Mouse (Mus musculus) forelimb bud, embryonic 11.5 days (tissue): Measurements from ENCODE around the gene Mdfic.

Source experiments
- DNase-seq: peaks from one replicate; pipeline ENCODE4 v3.0.0-alpha.2; 2012; ENCODE audit warnings: low read depth, low spot score

The Mdfic gene

DNA sequence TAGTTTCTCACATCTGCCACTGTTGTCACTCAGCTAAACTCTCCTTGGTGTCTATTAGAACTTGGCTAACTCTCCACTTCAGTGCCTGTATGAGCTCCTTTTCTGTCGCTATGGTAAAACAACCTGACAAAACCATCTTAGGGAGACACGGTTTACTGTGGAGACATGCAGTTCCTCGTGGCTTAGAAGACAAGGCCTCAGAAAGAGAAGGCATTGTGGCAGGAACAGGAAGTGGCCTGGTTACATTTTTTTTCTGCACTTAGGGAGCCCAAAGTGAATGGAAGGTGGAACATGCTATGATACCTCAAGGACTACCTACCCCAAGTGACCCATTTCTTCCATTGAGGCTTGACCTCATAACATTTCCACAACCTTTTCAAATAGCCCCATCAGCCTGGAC, 18.7 kb downstream of the Mdfic start:
- no peak for DNase-seq

DNA sequence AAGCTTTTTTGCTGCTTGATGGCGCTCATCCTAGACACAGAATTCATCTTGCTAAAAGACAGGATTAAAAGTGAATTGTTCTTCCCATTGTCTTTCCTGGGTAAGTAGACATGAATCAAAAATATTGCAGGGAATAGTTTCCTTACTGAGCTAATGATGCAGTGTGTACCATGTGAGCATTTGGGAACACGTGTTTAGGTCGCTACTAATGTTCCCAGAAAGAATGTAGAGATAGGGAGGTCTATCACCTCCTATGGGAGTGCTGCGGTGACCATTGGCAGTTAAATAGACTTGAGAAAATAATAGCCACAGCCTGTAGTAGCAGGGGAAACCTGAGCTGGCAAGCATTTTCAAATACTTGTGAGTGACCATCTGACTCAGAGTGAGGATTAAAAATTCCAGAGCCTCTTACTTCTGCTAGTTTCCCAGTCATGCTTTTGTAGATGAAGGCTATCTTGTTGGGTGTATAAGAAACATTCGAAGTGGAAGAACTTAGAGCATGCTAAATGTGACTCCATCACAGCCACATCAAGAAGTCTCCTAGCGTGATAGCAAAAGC, 22.2 kb downstream of the Mdfic start:
- DNase-seq, result no peak

DNA sequence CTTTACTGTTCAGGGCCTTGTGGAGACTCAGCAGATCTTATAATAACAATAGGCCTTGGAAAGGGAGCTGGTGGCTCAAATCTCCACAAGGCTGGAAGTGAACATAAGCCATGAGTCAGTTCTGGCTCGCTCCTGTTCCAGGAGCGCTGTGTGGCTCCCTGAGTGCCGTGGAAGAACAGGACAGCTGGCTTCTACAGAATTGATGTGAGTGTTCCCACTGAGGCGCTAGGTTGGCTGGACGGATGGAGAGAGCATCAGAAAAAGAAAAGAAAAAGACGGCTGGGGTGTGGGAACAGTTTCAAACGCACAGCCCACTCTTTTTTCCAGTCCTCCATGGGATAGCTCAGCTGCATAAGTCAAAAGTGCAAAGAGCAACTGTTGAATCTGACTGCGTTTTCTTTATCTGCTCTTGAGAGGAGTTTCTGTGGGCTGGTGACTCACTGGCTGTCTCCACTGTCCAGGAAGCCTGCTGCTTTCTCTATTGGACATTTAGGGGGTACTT, 22.9 kb downstream of the Mdfic start:
- no peak for DNase-seq

DNA sequence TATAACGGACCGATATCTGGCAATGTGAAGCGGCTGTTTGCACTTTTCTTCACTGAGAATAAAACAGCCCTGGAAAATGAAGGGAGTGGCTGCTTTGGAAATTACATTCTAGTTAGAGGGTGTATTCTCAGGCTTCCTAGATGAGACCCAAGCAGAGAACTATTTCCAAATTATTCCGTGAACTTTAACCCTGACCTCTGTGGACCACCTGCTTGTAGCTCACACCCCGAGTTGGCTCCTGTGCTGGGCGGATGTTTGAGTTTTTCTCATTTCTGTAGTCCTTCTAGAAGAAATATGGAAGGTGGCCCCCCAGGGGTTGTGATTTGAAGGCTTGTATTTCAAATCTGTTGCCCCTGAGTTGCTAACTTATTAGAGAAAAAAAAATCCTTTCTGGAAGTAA, 23.3 kb downstream of the Mdfic start:
- DNase-seq, result no peak

DNA sequence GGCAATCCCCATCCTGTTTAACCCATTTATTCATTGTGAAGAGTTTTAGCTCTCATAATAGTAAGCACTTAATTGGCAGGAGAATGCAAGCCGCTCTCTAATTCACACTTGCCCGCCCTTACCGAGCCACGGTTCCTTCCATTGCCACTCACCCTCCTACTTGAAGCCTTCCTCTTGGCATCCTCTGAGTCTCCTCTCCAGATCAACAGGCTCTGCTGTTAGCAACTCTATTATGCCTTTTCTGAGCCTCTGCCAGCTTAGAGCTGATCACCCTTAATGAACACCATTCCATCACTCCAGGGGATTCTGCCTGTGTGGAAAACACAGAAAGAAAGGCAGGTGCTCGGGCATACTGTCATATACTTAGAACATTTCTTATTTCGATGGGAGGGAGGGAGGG, 24.9 kb downstream of the Mdfic start:
- no peak for DNase-seq

DNA sequence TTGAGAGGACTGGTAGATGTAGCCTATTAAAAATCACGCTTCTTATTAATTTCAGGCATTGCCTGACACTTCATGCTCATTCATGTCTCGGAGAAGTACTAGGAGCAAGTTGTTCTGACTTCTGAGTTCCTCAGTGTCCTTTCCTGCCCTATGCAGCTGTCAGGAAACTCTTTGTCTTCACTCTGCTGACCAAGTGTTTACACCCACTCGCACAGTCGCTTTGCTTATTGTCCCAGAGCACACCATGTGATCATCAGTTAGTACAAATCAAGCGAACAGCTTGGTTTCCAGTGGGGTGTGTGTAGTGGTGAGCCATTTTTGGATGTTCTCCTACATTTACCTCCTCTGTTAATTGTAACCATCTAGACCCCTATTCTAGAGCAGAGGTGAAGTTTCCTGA, 25.4 kb downstream of the Mdfic start:
- no peak for DNase-seq

DNA sequence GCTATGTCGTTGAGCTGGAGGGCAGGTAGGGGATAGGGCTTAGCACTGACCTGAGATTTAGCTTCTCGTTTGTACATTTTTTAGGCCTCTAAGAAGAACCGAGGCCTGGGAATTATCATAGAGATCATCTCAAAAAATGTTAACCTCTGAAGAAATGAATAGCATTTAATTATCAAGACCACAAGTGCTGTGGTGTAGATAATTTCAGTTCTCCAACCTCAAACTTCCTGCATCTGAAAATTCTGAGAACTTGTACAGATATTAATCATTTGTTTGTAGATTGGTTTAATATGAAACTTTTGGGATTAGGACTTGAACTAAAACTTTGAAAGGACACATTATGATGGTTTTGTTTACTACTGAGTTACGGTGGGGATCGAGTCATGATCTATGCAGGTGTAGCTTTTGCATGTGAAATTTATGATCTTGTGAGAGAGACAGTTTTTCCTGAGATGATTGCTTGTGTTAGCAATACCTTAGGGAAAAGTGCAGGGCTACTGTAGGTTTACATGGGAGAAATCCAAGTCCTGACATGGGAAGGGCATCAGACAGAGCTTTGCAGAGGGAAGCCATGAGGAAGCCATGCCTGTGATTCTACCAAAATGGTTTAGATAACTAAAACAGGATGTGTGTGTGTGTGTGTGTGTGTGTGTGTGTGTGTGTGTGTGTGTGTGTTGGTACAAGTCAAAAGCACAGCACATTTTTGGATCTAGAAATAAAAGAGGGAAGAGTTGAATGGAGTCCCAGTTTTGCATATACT, 27.1 kb downstream of the Mdfic start:
- no peak for DNase-seq

DNA sequence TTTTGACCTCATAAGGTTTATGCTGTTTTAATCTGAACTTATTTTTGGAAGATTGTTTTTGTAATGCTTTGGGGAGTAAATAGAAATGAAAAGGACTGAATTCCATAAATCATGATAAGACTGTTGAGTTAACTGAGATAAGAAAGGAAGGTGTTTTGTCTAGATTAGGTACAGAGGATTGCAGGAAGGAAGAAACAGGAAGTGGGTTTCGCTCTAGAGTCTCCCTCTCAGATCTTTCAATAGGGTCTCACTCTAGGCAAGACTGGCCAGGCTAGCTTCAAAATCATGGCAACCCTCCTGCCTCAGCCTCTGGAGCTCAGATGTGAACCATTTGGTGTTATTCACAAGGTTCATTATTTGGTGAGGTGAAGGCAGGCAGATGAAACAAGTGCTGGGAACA, 27.8 kb downstream of the Mdfic start:
- DNase-seq, result no peak

DNA sequence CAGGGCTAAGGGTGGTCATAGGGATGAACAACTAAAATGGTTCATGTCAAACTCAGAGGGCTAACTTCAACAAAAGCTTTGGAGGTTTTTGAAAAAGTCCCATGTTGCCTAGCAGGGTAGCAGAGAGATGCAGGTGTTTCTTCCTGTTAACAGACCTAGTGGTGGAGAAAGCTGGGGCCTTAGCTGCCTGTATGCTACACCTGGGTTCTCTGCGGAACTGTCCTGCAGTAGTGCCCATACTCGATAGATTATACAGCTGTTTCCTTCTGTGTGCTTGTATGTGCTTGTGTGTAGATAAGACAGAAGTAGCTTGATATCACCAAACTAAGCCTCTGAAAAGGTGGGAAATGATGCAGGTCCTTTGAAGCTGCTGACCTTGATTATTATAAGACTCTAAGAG, 28.5 kb downstream of the Mdfic start:
- DNase-seq, result no peak

DNA sequence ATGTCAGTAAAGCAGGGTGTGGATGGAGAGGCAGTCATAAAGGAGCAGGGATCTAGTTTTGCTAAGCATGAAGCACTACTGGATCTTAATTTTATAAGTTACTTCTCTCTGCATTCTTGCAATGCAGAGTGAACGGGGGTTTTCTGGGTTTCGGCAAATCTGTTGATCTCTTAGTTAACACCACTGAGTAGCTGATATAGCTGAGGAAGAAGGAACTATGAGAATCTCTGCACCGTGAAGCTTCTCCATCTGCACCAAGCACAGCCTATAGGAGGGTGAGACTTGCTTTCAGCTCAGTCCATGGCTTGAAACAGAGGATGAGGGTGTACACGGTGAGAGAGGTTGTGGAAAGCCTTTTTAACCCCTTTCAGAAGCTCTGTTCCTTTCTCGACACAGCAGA, 29.6 kb downstream of the Mdfic start:
- DNase-seq, result no peak

DNA sequence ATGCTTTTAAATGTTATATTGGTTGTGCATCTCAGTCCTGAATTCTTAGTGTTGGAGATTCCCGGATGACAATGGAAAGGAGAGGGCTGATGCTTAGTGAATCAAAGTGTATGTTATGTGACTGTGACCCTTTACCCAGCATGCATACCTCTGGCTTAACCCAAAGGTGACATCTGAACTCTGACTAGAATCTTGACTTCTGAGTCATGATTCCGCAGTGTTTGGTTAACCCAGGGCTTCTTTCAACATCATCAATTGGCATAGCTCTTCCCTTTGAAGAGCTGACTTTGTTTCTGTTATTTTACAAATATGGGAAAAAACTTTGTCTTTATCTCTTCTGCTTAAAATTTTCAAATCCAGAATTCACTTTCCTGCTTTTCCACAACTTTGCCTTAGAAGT, 30.9 kb downstream of the Mdfic start:
- DNase-seq, result no peak

DNA sequence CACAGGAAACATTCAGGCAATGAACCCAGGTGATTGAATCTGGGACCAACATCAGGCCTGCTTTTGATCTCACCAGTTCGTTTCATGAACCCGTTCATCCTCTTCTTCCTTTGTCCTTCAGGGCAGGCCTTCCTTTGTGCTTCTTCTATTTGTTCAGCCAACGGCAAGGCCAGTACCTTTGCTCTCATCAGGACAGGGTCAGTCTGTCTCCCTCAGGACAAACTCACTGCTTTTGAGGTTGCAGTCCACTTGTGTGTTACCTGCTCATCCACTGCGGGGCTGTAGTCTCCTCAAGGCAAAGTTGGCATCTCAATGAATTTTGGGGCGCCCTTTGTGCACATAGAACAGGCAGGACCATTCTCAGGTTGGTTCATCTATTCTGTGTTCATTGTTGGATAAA, 31.7 kb downstream of the Mdfic start:
- DNase-seq, result no peak

DNA sequence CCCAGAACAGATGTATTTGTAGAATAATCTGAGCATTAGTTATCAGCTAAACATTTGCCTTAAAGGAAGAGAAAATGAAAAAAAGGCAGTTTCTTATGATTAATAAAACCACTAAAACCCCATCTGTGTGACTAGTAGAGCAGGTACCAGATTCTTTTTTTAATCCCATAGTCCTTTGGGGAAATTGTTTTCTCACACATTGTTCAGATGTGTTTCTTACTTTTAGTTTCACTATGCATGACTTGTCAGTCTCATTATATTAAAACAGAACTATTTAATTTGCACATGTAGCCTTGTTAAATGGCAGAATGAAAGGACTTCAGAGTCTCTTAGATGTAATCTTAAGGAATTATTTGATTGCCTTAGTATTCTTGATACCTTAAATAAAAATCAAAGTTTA, 32.7 kb downstream of the Mdfic start:
- DNase-seq, result no peak

DNA sequence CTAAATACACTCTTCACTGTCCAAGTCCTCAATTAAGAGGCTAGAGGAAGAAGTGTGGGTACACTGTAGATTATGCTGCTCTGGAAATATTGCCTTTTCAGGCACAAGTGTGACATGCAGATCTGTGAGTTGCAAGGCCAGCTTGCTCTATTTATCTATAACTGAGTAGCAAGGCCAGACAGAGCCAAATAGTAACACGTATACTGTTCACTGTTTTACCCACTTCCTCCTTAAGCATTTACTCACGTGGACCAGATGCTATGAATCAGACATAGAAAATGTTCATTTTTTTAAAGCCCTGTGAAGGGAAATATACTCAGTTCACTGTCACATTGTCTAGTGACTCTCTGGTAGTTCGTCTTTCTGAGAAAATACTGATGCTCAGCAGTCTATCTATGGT, 37.9 kb downstream of the Mdfic start:
- no peak for DNase-seq

DNA sequence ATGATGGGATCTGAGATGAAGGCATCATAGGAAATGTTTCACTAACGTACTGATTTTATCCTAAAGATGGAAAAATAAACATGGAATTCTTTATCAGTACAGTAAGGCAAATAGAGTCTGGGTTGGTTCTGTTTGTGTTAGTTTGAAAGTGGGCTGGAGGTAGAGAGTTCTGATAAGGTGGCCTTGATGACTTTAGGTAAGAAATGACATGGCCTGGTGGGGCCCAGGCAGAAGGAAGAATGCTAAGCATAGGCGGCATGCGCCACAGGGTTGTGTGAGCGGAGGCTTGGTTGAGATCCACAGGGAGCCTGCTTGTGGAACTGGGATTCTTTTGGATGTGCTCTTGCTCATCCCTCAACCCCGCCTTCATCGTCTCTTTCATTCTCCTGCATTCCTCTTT, 40.3 kb downstream of the Mdfic start:
- DNase-seq, result no peak

DNA sequence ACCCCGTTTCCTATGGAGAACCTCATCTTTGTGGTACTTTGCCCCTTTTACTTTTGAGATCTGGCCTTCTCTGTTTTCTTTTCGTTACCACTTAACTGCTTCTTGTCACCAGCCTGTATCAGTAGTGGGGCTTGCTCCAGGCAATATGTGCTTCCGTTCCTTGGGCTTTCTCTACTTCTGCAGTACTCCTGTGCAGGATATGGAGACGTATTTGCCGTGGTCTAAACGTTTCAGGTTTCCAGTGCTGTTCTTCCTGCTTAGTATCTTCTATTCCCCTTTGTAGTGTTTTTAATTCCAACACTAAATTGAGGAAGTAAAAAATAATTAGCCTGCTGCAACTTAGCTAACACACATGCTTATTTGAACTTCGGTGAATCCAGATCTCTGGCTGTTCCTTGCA, 43.6 kb downstream of the Mdfic start:
- no peak for DNase-seq

DNA sequence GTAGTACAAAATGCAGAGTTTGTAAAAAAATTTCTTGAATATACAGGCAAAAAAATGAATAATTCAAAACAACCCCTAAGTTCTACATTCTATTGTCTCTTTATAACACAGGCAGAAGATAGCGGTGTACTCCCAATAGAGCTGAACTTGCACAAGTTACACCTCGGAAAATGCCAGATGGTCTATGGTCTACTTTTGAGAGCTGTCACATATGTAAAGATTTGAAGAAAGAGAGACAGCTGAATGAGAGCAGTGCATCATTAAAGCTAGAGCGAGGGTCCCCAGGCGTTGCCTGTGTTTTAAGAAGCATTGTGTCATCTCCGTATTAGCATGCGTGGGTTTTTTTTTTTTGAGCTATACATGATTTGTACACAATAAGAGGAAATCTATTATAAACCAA, 47.0 kb downstream of the Mdfic start:
- no peak for DNase-seq

DNA sequence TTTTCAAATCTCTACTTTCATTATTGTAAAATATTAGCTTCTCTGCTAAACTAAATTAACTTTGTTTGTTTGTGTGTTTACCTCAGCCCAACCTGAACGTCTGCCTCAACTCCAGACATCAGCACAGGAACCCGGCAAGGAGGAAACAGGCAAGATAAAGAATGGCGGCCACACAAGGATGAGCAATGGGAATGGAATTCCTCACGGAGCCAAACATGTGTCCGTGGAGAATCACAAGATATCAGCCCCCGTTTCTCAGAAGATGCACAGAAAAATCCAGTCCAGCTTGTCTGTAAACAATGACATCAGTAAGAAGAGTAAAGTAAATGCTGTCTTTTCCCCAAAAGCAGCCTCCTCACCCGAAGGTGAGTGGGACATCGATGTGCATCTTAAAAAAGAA, 49.7 kb downstream of the Mdfic start:
- DNase-seq, result no peak

DNA sequence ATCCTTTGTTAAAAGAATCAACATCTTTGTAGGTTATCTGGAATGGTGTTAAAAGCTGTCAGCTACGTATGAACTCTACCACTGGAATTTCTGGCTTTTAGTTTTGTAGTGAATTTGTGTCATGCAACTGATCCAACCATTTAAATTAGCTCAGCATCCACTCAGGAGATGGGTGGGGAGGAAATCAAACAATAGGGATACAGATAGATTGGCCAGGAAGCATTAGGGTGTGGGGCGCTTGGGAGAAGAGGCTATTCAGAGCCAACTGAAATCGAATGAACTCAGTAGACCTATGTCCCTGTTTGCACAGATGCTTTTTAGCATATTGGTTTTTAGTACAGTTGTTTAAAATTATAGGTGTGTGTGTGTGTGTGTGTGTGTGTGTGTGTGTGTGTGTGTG, 56.6 kb downstream of the Mdfic start:
- DNase-seq, result no peak

DNA sequence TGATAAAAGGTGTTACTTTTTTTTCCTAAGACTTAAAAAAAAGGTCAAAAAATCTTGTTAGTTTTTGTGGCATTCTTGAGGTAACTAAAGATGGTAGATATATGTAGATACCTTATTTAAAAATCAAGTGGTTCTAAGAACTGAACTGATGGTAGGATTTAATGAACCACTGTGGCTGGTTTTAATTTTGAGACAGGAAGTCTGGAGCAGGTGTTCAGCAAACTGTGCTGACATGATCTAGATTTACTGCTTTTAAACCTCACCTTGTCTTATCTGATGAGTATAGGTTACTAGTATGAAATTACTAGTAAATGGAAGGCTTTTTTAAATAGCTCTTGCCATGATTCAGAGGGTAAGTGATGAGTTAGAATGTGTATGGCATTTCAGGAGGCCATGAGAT, 59.7 kb downstream of the Mdfic start:
- no peak for DNase-seq

DNA sequence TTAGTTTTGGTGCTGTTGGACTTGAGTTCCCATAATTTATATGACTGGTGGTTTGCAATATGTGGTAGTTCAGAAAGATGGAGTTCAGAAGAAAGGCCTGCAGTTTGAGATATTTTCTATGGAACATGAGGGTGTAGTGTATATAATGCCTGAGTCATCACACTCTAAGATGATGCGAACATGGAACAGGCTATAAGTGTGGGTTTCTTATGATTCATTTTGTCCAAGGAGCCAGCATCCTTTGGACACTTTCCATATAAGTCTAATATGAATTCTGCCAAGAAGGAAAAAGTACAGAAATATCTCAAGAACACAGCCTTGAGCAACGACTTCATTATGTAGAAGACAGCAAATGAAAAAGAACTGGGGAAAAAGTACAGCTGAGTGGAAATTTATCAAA, 60.2 kb downstream of the Mdfic start:
- DNase-seq, result no peak

DNA sequence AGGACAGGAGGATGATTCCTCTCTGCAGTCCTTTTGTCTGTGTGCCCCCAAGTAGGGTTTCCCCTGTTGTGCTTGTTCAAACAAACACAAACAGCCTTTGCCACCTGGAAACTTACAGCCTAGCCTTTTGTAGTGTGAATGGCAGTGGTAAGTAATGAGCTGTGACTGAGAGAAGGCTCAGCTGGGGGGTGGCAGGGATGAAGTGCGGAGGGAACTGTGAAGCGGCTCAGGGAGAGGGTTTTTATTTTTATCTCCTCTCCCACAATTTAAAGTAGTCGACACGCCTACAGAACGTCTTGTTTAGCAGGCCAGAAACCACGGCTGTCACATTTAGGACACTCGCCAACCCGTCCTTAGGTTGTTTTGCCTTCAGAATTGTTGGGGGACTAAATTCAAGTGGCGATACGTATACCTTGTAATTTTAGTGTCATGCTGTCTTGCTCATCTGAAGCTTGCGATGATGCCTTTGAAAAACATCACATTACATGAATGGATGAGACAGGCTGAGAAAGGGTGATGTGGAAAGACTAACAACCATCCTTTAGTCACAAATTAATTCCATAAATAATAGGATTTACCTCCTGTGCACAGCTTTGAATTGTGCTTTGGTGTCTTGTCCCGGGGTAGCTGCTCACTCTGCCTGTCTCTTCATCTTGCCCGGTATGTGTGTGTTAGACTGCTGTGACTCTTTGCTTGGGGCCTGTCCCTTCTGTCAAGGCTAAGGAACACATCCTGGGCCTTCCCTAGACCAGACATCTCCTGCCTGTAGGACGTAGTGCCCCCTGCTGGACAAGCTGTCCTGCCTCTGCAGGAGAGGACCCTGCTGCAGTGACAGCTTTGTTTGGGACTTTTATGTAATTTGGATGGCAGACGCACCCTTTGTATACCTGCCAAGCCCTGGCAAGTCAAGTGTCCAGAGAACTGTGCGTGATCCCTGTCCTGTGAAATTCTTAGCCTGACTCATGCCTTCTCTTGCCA, 69.4 kb downstream of the Mdfic start:
- DNase-seq, result peak; percentile 20
